Mouse (Mus musculus) T-cell, adult 66 days (primary cell): Measurements from ENCODE around the gene Hhex. TPM values are rescaled to one million over a fixed set of nuclear protein-coding genes. Genes with fewer than 3 reads are reported as not detected.

Source experiments
- total RNA-seq, 2 experiments: library from RNA; stranded (reverse); gene quantifications; 3 replicates in 1 of 2; 4 replicates in 1 of 2; pipeline ENCODE4 v1.2.4; 2023

The Hhex gene
- 1 to 10 TPM; 1.0 to 2.7 TPM for total RNA-seq

DNA sequence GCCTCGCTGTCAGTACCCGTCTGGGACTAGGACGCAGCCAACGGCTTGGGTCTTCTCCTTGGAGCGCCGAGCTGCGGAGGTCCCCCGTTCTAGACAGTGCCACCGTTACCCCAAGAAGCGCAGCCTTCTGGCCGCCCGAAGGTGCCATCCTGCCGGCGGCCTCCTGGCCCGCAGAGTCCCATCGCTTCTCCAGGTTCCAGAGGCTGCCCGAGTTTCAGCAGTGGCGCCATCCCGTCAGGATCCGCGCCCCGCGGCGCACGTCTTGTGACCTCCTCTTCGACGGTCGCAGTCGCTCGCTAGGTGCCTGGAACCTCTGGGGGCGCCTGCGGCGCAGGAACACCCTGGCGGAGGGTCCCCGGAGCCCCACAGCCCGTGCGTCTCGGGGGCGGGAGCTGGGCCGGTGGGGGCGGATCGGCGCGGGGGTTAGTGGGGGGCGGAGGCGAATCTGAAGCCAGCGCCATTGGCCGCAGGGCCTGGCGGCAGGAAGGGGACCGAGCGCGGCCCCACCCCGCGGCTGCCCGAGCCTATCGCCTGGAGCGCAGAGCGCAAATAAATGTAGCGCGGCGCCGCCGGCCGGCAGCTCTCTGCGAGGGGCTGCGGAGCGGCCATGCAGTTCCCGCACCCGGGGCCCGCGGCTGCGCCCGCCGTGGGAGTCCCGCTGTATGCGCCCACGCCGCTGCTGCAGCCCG, at the start of gene Hhex:
TSS of gene Hhex (plus strand) at position 548 of the 689 bp plus-strand sequence.

Other genes with a start within 250 kb of the Hhex start
- gene March5, start 227.3 kb upstream of the Hhex start, total RNA-seq = 10 to 100 TPM; 59.0 to 62.8 TPM
- gene Cpeb3, start 226.2 kb upstream of the Hhex start, total RNA-seq = 1 to 10 TPM; 1.2 to 1.5 TPM
- gene Ide, start 97.0 kb upstream of the Hhex start, total RNA-seq = 10 to 100 TPM; 43.1 to 43.3 TPM
- gene Kif11, start 58.4 kb upstream of the Hhex start, total RNA-seq = 1 to 10 TPM; 2.2 to 6.8 TPM
- 10 to 100 TPM; 24.2 to 24.3 TPM for gene Exoc6, start 115.6 kb downstream of the Hhex start, total RNA-seq